Mouse (Mus musculus) kidney, postnatal 25 days (tissue): ENCODE data around the gene Lrmda.
A peak's percentile ranks its signal among the peaks of the same experiment; 100 is the strongest.

Source experiments
- DNase-seq, 2 experiments: peaks; one replicate each; pipeline ENCODE4 v3.0.0; 2021; ENCODE audit warnings: mixed read lengths in 2 of 2

Gene Lrmda

GRCm38 (mm10) chr14:21992321-21992885 lies 27.1 kb upstream of the Lrmda start:
- peak; percentile 31 to 58 for DNase-seq

- peak; percentile 70 to 81 for DNase-seq
These were observed 26.1 kb upstream of the Lrmda start for GRCm38 (mm10) chr14:21993251-21994060.

- peak; percentile 60 to 80 for DNase-seq
These were observed 25.2 kb upstream of the Lrmda start for GRCm38 (mm10) chr14:21994061-21994990.

GRCm38 (mm10) chr14:21995031-21995754 lies 24.3 kb upstream of the Lrmda start:
- DNase-seq = peak; percentile 90 to 94

- no peak for DNase-seq
These were observed 19.9 kb upstream of the Lrmda start for GRCm38 (mm10) chr14:21999588-21999987.

- DNase-seq = no peak
These were observed 16.3 kb upstream of the Lrmda start for GRCm38 (mm10) chr14:22003231-22003630.

GRCm38 (mm10) chr14:22003631-22004030 lies 15.9 kb upstream of the Lrmda start:
- DNase-seq = no peak

- DNase-seq = peak in 1 of 2 experiments; percentile 14
These were observed 14.6 kb upstream of the Lrmda start for GRCm38 (mm10) chr14:22004943-22005342.

- no peak for DNase-seq
These were observed 12.5 kb upstream of the Lrmda start for GRCm38 (mm10) chr14:22007006-22007405.

- DNase-seq = no peak
These were observed 5.2 kb upstream of the Lrmda start for GRCm38 (mm10) chr14:22014315-22014714.

GRCm38 (mm10) chr14:22014781-22015180 lies 4.7 kb upstream of the Lrmda start:
- peak; percentile 50 to 80 for DNase-seq

GRCm38 (mm10) chr14:22017011-22017410 lies 2.5 kb upstream of the Lrmda start:
- DNase-seq = no peak

GRCm38 (mm10) chr14:22019949-22020845 lies 685 bp downstream of the Lrmda start:
- DNase-seq = no peak

- peak; percentile 77 to 79 for DNase-seq
These were observed 1.4 kb downstream of the Lrmda start for GRCm38 (mm10) chr14:22020885-22021284.

- DNase-seq = no peak
These were observed 4.0 kb downstream of the Lrmda start for GRCm38 (mm10) chr14:22023533-22023932.

GRCm38 (mm10) chr14:22035900-22036299 lies 16.4 kb downstream of the Lrmda start:
- DNase-seq = peak; percentile 48 to 50

- DNase-seq = no peak
These were observed 16.8 kb downstream of the Lrmda start for GRCm38 (mm10) chr14:22036338-22036737.

- no peak for DNase-seq
These were observed 17.4 kb downstream of the Lrmda start for GRCm38 (mm10) chr14:22036802-22037497.

GRCm38 (mm10) chr14:22037498-22038131 lies 18.1 kb downstream of the Lrmda start:
- DNase-seq = no peak

GRCm38 (mm10) chr14:22042146-22042545 lies 22.6 kb downstream of the Lrmda start:
- DNase-seq = no peak
